Mouse (Mus musculus) bone marrow macrophage, adult 2 months (primary cell): ENCODE measurements around the gene AF067061. TPM values are rescaled to one million over a fixed set of nuclear protein-coding genes. Genes with fewer than 3 reads are reported as not detected.
"Not testable (repeated sequence)": the region's sequence is repeated elsewhere in the genome, so short reads cannot be mapped to it uniquely, and the experiment has no call there.

Experiments used
- H3K27ac ChIP-seq: 2 replicates; pipeline ENCODE4 v1.5.1; 2012; ENCODE audit warnings: low read depth, low read length; ENCODE audit not compliant: insufficient read depth
- H3K4me1 ChIP-seq: 2 replicates; pipeline ENCODE4 v1.6.1; 2012; ENCODE audit warnings: low read length; ENCODE audit not compliant: control insufficient read depth, insufficient read depth
- H3K4me3 ChIP-seq: 2 replicates; pipeline ENCODE4 v1.5.1; 2012; ENCODE audit warnings: mild to moderate bottlenecking, low read length, moderate library complexity; ENCODE audit not compliant: insufficient read depth
- polyA plus RNA-seq: library from polyadenylated mRNA; stranded (reverse); fragments of >200 nt; gene quantifications from 2 replicates; pipeline ENCODE4 v1.2.4, GENCODE M21; 2012; ENCODE audit not compliant: missing spikeins, insufficient read depth, insufficient read length

The AF067061 gene
- not detected in 2 replicates for polyA plus RNA-seq

DNA sequence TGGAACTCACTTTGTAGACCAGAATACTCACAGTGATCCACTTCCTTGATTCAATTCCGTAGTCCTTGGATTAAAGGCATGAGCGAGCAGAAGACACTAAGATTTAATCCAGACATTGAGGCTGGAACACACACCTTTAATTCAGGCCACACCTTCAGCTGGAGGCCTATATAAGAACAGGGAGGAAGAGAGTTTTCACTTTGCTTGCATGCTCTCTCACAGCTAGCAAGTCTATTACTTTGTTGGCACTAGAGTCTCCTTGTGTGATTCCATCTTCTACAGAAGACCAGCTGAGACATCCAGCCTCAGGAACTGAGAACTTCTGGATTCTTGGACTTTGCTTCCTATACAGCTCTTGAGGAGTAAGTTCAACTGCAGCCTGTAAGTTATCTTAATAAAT, at the start of gene AF067061:
AF067061 (plus strand) TSS at position 245 of the 400 bp plus-strand sequence.
- not testable (repeated sequence) for H3K27ac ChIP-seq, H3K4me3 ChIP-seq, H3K4me1 ChIP-seq

DNA sequence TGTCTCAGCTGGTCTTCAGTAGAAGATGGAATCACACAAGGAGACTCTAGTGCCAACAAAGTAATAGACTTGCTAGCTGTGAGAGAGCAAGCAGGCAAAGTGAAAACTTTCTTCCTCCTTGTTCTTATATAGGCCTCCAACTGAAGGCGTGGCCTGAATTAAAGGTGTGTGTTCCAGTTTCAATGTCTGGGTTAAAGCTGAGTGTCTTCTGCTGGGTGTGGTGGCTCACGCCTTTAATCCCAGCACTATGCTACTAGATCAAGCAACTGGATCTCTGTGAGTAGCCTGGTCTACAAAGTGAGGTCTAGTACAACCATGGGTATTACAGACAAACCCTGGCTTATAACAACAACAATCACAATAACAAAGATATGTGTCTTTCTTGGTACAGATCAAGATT, 47.1 kb upstream of the AF067061 start, which contains the start of gene Gm21762:
Gm21762 (minus strand) TSS at position 101 of the 400 bp plus-strand sequence.
- H3K27ac ChIP-seq, H3K4me1 ChIP-seq, H3K4me3 ChIP-seq: not testable (repeated sequence)

DNA sequence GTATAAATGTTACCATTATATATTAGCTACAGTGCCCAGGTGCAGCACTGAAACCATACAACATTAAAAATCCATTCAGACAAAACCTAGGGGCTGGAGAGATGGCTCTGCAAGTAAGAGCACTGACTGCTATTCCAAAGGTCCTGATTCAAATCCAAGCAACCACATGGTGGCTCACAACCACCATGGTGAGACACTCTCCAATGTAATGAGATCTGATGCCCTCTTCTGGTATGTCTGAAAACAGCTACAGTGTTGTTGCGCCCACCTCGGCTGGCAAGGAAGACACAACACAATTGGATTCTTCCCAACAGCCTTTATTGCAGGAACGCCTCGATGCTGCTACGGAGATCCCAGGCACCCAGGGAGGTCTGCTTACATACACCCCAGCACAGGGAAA, 42.0 kb upstream of the AF067061 start:
- not testable (repeated sequence) for H3K27ac ChIP-seq, H3K4me1 ChIP-seq, H3K4me3 ChIP-seq

DNA sequence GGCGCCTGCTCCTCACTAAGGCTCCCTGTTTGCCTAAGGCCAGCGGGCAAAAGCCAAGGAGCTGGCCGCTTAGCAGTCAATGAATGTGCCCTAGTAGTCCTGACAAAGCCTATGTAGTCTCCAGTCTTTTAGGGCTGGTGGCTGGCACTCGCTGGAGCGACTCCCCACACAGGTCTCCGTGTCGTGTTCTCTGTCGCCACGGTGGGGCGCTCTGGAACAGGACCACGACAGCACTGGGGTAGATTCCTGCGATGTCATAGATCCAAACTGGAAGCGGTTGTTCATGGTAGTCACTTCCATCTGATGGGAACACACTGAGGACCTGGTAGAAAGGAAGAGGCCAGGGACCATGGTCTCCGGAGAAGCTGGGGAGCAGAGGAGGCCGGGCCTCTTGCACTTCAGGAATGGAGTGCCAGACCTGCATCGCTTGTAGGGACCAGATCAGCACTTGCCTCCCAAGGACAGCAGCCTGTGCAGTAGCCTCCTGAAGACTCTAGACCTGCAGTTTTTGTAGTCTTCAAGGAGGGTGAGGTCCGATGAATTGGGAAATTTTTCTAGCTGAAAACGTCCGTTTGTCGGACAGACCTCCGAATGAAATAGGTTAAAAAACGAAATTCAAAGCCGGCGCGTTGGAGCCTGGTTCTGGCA, 39.8 kb upstream of the AF067061 start:
- not testable (repeated sequence) for H3K4me3 ChIP-seq, H3K27ac ChIP-seq

GRCm38 (mm10) chr13:120231798-120232197, 31.1 kb upstream of the AF067061 start:
- H3K4me3 ChIP-seq, H3K27ac ChIP-seq, H3K4me1 ChIP-seq: not testable (repeated sequence)

More for the DNA sequence above, 39.8 kb upstream of the AF067061 start:
- H3K4me1 ChIP-seq = not testable (repeated sequence)

DNA sequence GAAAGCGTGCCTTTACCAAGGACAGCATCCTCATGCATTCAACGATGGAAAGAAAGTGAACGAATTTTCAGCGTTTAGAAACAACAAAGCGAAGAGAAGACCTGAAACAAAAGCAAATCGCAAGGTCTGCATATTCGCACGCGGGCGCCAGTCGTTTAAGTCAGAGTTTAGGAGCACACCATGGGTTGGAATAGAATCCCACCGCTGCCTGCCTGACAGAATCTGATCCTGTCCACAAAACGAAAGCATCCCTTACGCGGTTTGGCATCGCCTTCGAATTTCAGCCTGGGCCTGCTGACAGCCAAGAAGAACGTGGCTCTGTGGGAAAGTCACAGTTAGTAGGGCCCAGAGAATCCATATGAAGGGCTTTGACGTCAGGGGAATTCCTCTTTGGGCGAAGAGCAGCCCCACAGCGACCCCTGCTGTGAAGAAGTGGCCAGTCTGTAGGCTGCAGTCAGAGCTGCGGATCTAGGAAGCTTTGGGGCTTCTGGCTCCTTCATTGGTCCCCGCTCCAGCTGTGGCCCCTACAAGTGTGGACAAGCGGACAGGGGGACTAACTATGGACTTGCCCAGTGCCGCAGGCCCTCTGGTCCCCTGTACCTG, 30.4 kb upstream of the AF067061 start:
- H3K27ac ChIP-seq, H3K4me1 ChIP-seq, H3K4me3 ChIP-seq: not testable (repeated sequence)

GRCm38 (mm10) chr13:120238811-120239210, 24.1 kb upstream of the AF067061 start, which contains the start of gene Gm21731:
Gene Gm21731 (plus strand): TSS chr13:120239111.
- not testable (repeated sequence) for H3K4me3 ChIP-seq, H3K4me1 ChIP-seq, H3K27ac ChIP-seq

DNA sequence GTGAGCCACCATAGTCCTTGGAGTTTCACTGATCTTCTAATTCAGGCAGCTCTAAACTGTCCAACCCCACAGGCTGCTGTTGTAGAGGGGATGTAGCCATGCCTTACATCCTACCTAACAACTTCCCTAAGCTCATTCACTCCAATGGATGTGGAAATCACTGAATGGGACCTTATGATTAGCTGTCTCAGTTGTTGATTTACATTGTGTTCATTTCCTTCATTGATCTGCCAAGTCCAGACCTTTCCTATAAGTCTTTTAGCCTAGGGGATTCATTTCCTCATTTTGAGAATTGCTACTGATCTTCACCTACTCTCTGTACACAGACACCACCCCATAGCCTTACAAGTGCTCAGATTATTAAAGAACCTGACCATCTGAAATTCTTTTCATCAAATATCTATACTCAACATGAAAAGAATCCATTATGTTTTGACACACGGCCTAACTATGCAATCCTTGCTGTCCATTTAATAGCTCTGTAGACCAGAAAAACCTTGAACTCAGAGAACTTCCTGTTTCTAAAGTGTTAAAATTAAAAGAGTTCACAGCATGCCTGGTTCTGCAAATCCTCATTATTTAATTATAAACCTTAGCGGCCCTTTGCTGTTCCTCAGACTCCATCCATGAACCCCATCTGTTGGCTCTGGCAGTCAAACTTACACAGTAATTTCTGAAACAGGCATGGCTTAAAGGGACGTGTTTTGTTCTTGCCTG, 11.5 kb upstream of the AF067061 start:
- H3K4me3 ChIP-seq, H3K27ac ChIP-seq, H3K4me1 ChIP-seq: not testable (repeated sequence)

- H3K4me1 ChIP-seq, H3K4me3 ChIP-seq: not testable (repeated sequence)
- H3K27ac ChIP-seq = peak overlapping the region; percentile 51
These were observed 3.9 kb upstream of the AF067061 start for GRCm38 (mm10) chr13:120258817-120259658.

GRCm38 (mm10) chr13:120259718-120260117, 3.2 kb upstream of the AF067061 start:
- H3K27ac ChIP-seq = peak overlapping the region; percentile 47; the same call in 1 of the 2 replicates
- H3K4me1 ChIP-seq, H3K4me3 ChIP-seq: not testable (repeated sequence)

DNA sequence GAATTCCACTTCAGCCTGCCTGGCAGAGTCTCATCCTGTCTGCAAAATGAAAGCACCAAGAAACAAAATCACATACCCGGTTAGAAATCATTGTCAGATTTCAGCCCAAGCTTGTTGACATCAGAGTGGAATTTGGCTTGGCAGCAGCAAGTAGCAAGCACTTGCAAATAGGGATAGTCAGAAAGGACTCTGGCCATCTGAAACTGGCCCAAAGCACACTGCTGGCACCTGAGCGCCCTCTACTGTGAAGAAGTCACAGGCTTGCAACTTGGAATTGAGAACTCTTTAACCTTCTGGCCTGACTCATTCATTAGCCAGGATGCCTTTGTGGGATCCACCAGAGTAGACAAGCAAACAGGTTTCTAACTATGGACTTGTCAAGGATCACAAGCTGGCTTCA, 14.9 kb downstream of the AF067061 start:
- H3K4me3 ChIP-seq, H3K4me1 ChIP-seq, H3K27ac ChIP-seq: not testable (repeated sequence)
